In the genomic region with DNA sequence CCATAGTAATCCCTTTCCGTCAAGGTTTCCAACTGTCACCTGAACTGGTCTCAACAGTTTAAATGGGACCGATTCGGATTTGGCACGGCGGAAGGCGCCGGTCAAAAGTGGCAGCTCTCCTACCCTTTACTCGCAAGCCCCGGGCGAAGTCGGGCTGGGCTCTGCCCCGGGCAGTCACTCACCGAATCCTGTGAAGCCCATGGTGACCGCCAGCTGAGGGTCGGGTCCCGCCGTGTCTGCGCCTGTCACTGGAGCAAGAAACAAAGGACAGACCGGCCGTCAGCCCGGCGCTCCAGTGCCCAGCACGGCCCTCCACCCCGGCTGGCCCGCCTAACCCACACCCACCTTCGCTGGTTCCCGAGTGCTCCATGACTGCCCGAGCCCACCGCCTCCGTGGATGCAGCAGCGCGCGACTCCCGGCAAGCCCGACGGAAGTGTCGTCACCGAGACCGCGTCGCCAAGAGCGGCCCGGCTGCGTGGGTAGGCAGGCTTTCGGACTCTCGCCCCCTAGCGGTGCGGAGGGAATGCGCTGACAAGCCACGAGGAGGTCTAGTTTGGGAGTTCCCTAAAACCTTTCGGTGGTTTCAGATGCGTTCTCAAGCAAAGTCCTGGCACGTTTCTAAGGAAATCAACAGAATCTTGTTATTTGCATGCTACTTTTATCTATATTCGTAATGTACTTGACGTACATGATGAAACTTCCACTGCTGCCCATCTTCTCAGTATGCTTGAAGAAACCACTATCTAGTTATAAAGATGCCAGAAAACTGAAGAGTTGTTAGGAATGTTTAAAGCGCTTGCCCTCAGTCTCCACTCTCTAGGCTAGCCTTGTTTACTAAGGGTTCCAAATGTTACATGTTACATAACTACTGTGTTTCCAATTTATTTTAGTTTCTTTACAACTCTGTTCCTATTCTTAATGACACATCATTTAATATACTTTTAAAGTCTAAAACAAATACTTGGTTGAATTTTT, we compare ENCODE assay signal across 7 mouse cellular contexts. TPM values are rescaled to one million over a fixed set of nuclear protein-coding genes. Genes with fewer than 3 reads are reported as not detected.
DNase-seq lines count a peak whose midpoint lies in the region; ATAC-seq and TF ChIP-seq lines count a peak whose summit lies in the region.

Gene Wdr70, minus strand, starts transcription at position 436 of the 976 bp plus-strand sequence.

- peak within 1 kb of the TSS; percentile 70 for H3K4me2 ChIP-seq in intestine, postnatal 0 days (replicated peaks; ENCODE audit: low read depth)
- peak within 1 kb of the TSS; percentile 61 for H3K4me2 ChIP-seq in midbrain, embryonic 12.5 days (replicated peaks)

- no peak; the same call in 1 of the 2 replicates for TF ChIP-seq POLR2A in small intestine, adult 2 months (IDR thresholded peaks at IDR 0.05; ENCODE audit: low read depth, low read length)

- peak; percentile 90 for ATAC-seq in intestine, postnatal 0 days
- peak; percentile 96 for ATAC-seq in midbrain, embryonic 12.5 days (ENCODE audit: low FRiP score, low read depth)

- H3K27me3 ChIP-seq in embryonic facial prominence, embryonic 10.5 days (replicated peaks; ENCODE audit: low read depth, poor library complexity, severe bottlenecking): no peaks in the 10 kb centered on the region
- H3K27me3 ChIP-seq in intestine, postnatal 0 days (replicated peaks; ENCODE audit: control insufficient read depth, insufficient read depth, low read length): no peaks in the 10 kb centered on the region
- H3K27me3 ChIP-seq in midbrain, embryonic 12.5 days: no peaks in the 10 kb centered on the region
- H3K27me3 ChIP-seq in small intestine, adult 2 months (ENCODE audit: control insufficient read depth, insufficient read depth, low read length): no peaks in the 10 kb centered on the region

- peak; percentile 99 for DNase-seq in adrenal gland, postnatal 10 days
- DNase-seq in embryonic facial prominence, embryonic 10.5 days (ENCODE audit: low spot score): peak; percentile 97
- DNase-seq in gonadal fat pad, adult 2 months (ENCODE audit: low read depth): no peak
- peak; percentile 97 for DNase-seq in left cerebral cortex, postnatal 4 days

- peak within 1 kb of the TSS; percentile 87 for H3K4me3 ChIP-seq in embryonic facial prominence, embryonic 10.5 days
- H3K4me3 ChIP-seq in intestine, postnatal 0 days (ENCODE audit: low read depth, low read length): peak within 1 kb of the TSS; percentile 90
- H3K4me3 ChIP-seq in midbrain, embryonic 12.5 days: peak within 1 kb of the TSS; percentile 90
- peak within 1 kb of the TSS; percentile 82 for H3K4me3 ChIP-seq in small intestine, adult 2 months (ENCODE audit: low read depth, low read length)

- H3K27ac ChIP-seq in embryonic facial prominence, embryonic 10.5 days (replicated peaks): peak within 1 kb of the TSS; percentile 84
- peak within 1 kb of the TSS; percentile 41; the same call in 1 of the 2 replicates for H3K27ac ChIP-seq in intestine, postnatal 0 days (ENCODE audit: low read depth, low read length)
- H3K27ac ChIP-seq in midbrain, embryonic 12.5 days (replicated peaks): no peak within 1 kb of the TSS
- no peak within 1 kb of the TSS for H3K27ac ChIP-seq in small intestine, adult 2 months (ENCODE audit: insufficient read depth, low read depth, low read length)

- peak; percentile 99 for TF ChIP-seq CTCF in intestine, postnatal 0 days (IDR thresholded peaks at IDR 0.05; ENCODE audit: low read depth)
- peak; percentile 91 for TF ChIP-seq CTCF in small intestine, adult 2 months (IDR thresholded peaks at IDR 0.05; ENCODE audit: extremely low read depth, insufficient read length, insufficient replicate concordance, low read depth, low read length)

- no peaks in the 10 kb centered on the region for H3K9me3 ChIP-seq in embryonic facial prominence, embryonic 10.5 days
- H3K9me3 ChIP-seq in intestine, postnatal 0 days (ENCODE audit: control insufficient read depth): no peaks in the 10 kb centered on the region
- no peaks in the 10 kb centered on the region for H3K9me3 ChIP-seq in midbrain, embryonic 12.5 days

- intact Hi-C loops in left cerebral cortex, postnatal 4 days (cut with DNase I): no loop called here

- 3% methylated on average over 56 of the region's 56 CpGs for WGBS in embryonic facial prominence, embryonic 10.5 days
- WGBS in intestine, postnatal 0 days: 2% methylated on average over 56 of the region's 56 CpGs
- 3% methylated on average over 56 of the region's 56 CpGs for WGBS in midbrain, embryonic 12.5 days
- WGBS in small intestine, adult 2 months: 2% methylated on average over 56 of the region's 56 CpGs

- peaks cover 6% of the 10 kb centered on the region for H3K4me1 ChIP-seq in embryonic facial prominence, embryonic 10.5 days
- H3K4me1 ChIP-seq in intestine, postnatal 0 days (replicated peaks; ENCODE audit: control insufficient read depth, insufficient read depth, low read length): no peaks in the 10 kb centered on the region; the same call in 1 of the 2 replicates
- peaks cover 4% of the 10 kb centered on the region; the same call in 1 of the 2 replicates for H3K4me1 ChIP-seq in midbrain, embryonic 12.5 days
- H3K4me1 ChIP-seq in small intestine, adult 2 months (ENCODE audit: control insufficient read depth, insufficient read depth, insufficient read length, low read length): no peaks in the 10 kb centered on the region

- H3K36me3 ChIP-seq in embryonic facial prominence, embryonic 10.5 days (replicated peaks): peaks cover 26% of the 10 kb centered on the region
- H3K36me3 ChIP-seq in intestine, postnatal 0 days (ENCODE audit: control insufficient read depth, insufficient read depth): 0 out of 2 replicates have a peak, but pooled peaks cover 5% of the 10 kb centered on the region
- peaks cover 17% of the 10 kb centered on the region for H3K36me3 ChIP-seq in midbrain, embryonic 12.5 days
- H3K36me3 ChIP-seq in small intestine, adult 2 months (ENCODE audit: control insufficient read depth, insufficient read depth, low read length): peaks cover 3% of the 10 kb centered on the region

- peak within 1 kb of the TSS; percentile 85 for H3K9ac ChIP-seq in intestine, postnatal 0 days (ENCODE audit: low read depth, low read length)
- H3K9ac ChIP-seq in midbrain, embryonic 12.5 days (replicated peaks): peak within 1 kb of the TSS; percentile 80

RNA-seq across cellular contexts. Expression of gene Wdr70, which starts in this region (rescaled TPM):
- total RNA-seq in adrenal gland, postnatal 10 days (2021): 10 to 100 TPM; 24.5 to 25.6 TPM
- polyA plus RNA-seq in embryonic facial prominence, embryonic 10.5 days (2016; fragmentation: Nextera tagmentation; extraction: Ambion mirVana): 78.6 and 87.4 TPM in 2 replicates
- polyA plus RNA-seq in gonadal fat pad, adult 2 months (2012; rRNA removed): 10.3 and 14.3 TPM in 2 replicates
- polyA plus RNA-seq in intestine, postnatal 0 days (2015; fragmentation: Nextera tagmentation; extraction: Ambion mirVana): 21.7 and 23.8 TPM in 2 replicates
- total RNA-seq in left cerebral cortex, postnatal 4 days (2021): 10 to 100 TPM; 38.0 to 39.6 TPM
- polyA plus RNA-seq in midbrain, embryonic 12.5 days (2016; fragmentation: Nextera tagmentation; extraction: Ambion mirVana): 69.7 and 71.1 TPM in 2 replicates
- polyA plus RNA-seq in small intestine, adult 2 months (2012; rRNA removed): 1.7 and 3.8 TPM in 2 replicates

Comparison
In these comparisons a context has a peak if more than half of its experiments do, and no peak if none do; other contexts are left out.
1. H3K27ac ChIP-seq: peak in embryonic facial prominence, embryonic 10.5 days (single experiment) and intestine, postnatal 0 days (single experiment); none in midbrain, embryonic 12.5 days (single experiment) and small intestine, adult 2 months (single experiment).
2. Peak in every context shown above with its lines, with median percentiles within 50 percentile points of each other: H3K4me3 ChIP-seq.